Comparison of ENCODE assay signal across 14 mouse cellular contexts in the genomic region with DNA sequence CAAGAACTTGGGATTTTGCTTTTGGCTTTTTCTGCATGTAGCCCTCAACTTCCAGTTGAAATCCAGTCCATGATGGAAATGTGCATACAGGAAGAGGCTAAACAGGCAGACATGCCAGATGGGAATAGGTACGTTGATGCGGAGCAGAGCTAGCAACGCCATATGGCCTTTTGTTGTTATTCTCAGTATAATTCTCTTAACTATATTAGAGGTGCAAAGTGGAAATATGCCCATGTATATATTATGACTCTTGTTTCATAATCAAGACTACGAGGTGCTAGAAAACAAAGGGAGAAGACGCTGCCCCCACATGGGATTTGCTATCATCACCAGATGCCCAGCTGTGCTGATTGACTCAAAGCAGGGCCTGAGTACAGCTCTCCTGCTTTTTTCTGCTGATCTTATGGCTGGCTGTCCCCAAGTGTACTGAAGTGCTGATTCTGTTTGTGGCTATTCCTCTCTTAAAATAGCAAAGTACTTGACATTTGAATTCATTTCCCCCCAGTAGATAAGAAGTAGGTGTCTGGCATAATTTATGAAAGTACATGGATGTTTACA.
A peak's percentile ranks its signal among the peaks of the same experiment; 100 is the strongest.
DNase-seq lines count a peak whose midpoint lies in the region.
"Had no signal": no experiment of that assay in that cellular context is flagged by ENCODE, and none has a peak within 500 bp of the region (broad histone marks: within the 10 kb centered on the region; RNA-seq: fewer than 3 reads in every experiment).

No protein-coding gene starts in this region.

- DNase-seq in frontal cortex, postnatal 36 days (ENCODE audit: low spot score in 2 of 2): peak; percentile 19 to 47
- DNase-seq in frontal cortex, postnatal 14 days (ENCODE audit: low spot score in 2 of 2): no peak
- DNase-seq in right cerebral cortex, adult 2 months (ENCODE audit: low spot score in 2 of 2): peak; percentile 32 to 47
- DNase-seq in right cerebral cortex, postnatal 14 days: no peak
- peak; percentile 6 to 9 for DNase-seq in layer of hippocampus, postnatal 14 days (ENCODE audit: low spot score in 2 of 2)
- DNase-seq in telencephalon, adult 2 months (ENCODE audit: low read depth, low spot score): peak; percentile 50
- DNase-seq in urinary bladder, postnatal 14 days (ENCODE audit: low spot score): no peak
- no peak for DNase-seq in spleen, adult 18-20 months
- DNase-seq: adrenal gland, postnatal 10 days; kidney, adult 11 months; kidney, postnatal 4 days; liver, embryonic 13.5 days; lung, postnatal 36 days; midbrain, embryonic 14.5 days had no signal

Comparison
In these comparisons a context has a peak if more than half of its experiments do, and no peak if none do; other contexts are left out.
1. DNase-seq: peak in frontal cortex, postnatal 36 days (2 of 2), right cerebral cortex, adult 2 months (2 of 2), layer of hippocampus, postnatal 14 days (2 of 2) and telencephalon, adult 2 months (single experiment); none in frontal cortex, postnatal 14 days (0 of 2), right cerebral cortex, postnatal 14 days (single experiment), urinary bladder, postnatal 14 days (single experiment) and spleen, adult 18-20 months (0 of 2).